Mouse (Mus musculus) ovary, adult 2 months (tissue): ENCODE results near the gene Vmn2r-ps159. TPM values are rescaled to one million over a fixed set of nuclear protein-coding genes. Genes with fewer than 3 reads are reported as not detected.

Experiments
- polyA plus RNA-seq: library from polyadenylated mRNA; depleted of rRNA; stranded (reverse); fragments of >200 nt; gene quantifications from 2 replicates; pipeline ENCODE4 v1.2.3, GENCODE M21; 2012; rRNA removed

The Vmn2r-ps159 gene
- polyA plus RNA-seq, result not detected in 2 replicates

GRCm38 (mm10) chr4:156330803-156331202 is at the start of gene Vmn2r-ps159:
Vmn2r-ps159 (plus strand) TSS chr4:156331103.

Other genes with a start within 250 kb of the Vmn2r-ps159 start
- 41.1 and 43.5 TPM in 2 replicates for gene 9430015G10Rik, start 221.1 kb upstream of the Vmn2r-ps159 start, polyA plus RNA-seq
- 2.4 and 3.2 TPM in 2 replicates for gene Rnf223, start 200.6 kb upstream of the Vmn2r-ps159 start, polyA plus RNA-seq
- gene Agrn, start 133.6 kb upstream of the Vmn2r-ps159 start, polyA plus RNA-seq, result 102 and 106 TPM in 2 replicates
- gene Isg15, start 130.3 kb upstream of the Vmn2r-ps159 start, polyA plus RNA-seq, result 11.5 and 19.8 TPM in 2 replicates
- gene AW011738, start 127.8 kb upstream of the Vmn2r-ps159 start, polyA plus RNA-seq, result 2.3 and 3.2 TPM in 2 replicates
- 0.47 and 0.60 TPM in 2 replicates for gene Perm1, start 115.2 kb upstream of the Vmn2r-ps159 start, polyA plus RNA-seq
- 102 and 109 TPM in 2 replicates for gene Plekhn1, start 96.2 kb upstream of the Vmn2r-ps159 start, polyA plus RNA-seq
- 124 and 144 TPM in 2 replicates for gene Noc2l, start 95.1 kb upstream of the Vmn2r-ps159 start, polyA plus RNA-seq
- gene Samd11, start 75.4 kb upstream of the Vmn2r-ps159 start, polyA plus RNA-seq, result 0.64 and 0.67 TPM in 2 replicates